Mouse (Mus musculus) embryonic facial prominence, embryonic 11.5 days (tissue): ENCODE results near the gene Fgfr2. TPM values are rescaled to one million over a fixed set of nuclear protein-coding genes. Genes with fewer than 3 reads are reported as not detected.

Experiments used
- ATAC-seq: fragments of 200-750 bp; cut with Nextera tagmentation; replicated peaks from 2 replicates; pipeline ENCODE4 v1.8.0; 2017; ENCODE audit warnings: low read depth; ENCODE audit not compliant: insufficient number of reproducible peaks, low FRiP score, low TSS enrichment
- DNase-seq: peaks from one replicate; pipeline ENCODE4 v3.0.0-alpha.2; 2015; ENCODE audit warnings: low spot score
- H3K27ac ChIP-seq: fragments of 300-500 bp; sonication (generic); replicated peaks from 2 replicates; pipeline ENCODE4 v1.5.1; 2014; ENCODE audit warnings: mild to moderate bottlenecking, low read depth, low read length, control low read depth
- H3K27me3 ChIP-seq: fragments of 300-500 bp; sonication (generic); 2 replicates; pipeline ENCODE4 v1.6.1; 2014; ENCODE audit warnings: mild to moderate bottlenecking, low read length, moderate library complexity, mixed read lengths; ENCODE audit not compliant: control insufficient read depth, insufficient read depth
- H3K36me3 ChIP-seq: fragments of 300-500 bp; sonication (generic); replicated peaks from 2 replicates; pipeline ENCODE4 v1.6.1; 2014; ENCODE audit warnings: low read depth, mild to moderate bottlenecking, low read length, moderate library complexity, mixed read lengths; ENCODE audit not compliant: control insufficient read depth, insufficient read depth
- H3K4me1 ChIP-seq: fragments of 300-500 bp; sonication (generic); 2 replicates; pipeline ENCODE4 v1.6.1; 2014; ENCODE audit warnings: low read length, mixed read lengths; ENCODE audit not compliant: control insufficient read depth, insufficient read depth
- H3K4me2 ChIP-seq: fragments of 300-500 bp; sonication (generic); 2 replicates; pipeline ENCODE4 v1.6.1; 2014; ENCODE audit warnings: low read depth, mild to moderate bottlenecking, control low read depth, low read length, moderate library complexity
- H3K4me3 ChIP-seq: fragments of 300-500 bp; sonication (generic); 2 replicates; pipeline ENCODE4 v1.5.1; 2014; ENCODE audit warnings: low read depth, low read length, control low read depth
- H3K9ac ChIP-seq: fragments of 300-500 bp; sonication (generic); replicated peaks from 2 replicates; pipeline ENCODE4 v1.6.1; 2014; ENCODE audit warnings: mild to moderate bottlenecking, control low read depth, low read length
- H3K9me3 ChIP-seq: fragments of 300-500 bp; sonication (generic); replicated peaks from 2 replicates; pipeline ENCODE4 v1.6.1; 2016; ENCODE audit warnings: mild to moderate bottlenecking, low read length, inconsistent platforms, mixed read lengths; ENCODE audit not compliant: control insufficient read depth
- WGBS: fragments of 180-500 bp; shearing (Covaris S2); extraction: QIAGEN DNeasy Blood & Tissue Kit; methylation state at CpG from one replicate; pipeline ENCODE4 v1.1.7; 2014; 5-methylcytosine and 5-hydroxymethylcytosine counted together
- polyA plus RNA-seq: library from polyadenylated mRNA; unstranded; fragments of >200 nt; fragmentation: Nextera tagmentation; extraction: Ambion mirVana; gene quantifications from 2 replicates; pipeline ENCODE4 v1.2.1, GENCODE M21; 2014

The Fgfr2 gene
- polyA plus RNA-seq, 1 experiment from 2014 or later: 75.6 TPM

GRCm38 (mm10) chr7:130719931-130720598, 2403.1 kb downstream of the Fgfr2 start:
- H3K36me3 ChIP-seq: no peaks in the 10 kb centered on the region
- no peaks in the 10 kb centered on the region for H3K27me3 ChIP-seq
- no peak overlapping the region for H3K27ac ChIP-seq
- no peak overlapping the region for H3K4me3 ChIP-seq
- no peak overlapping the region for H3K9ac ChIP-seq
- 24% methylated on average over 16 of the region's 16 CpGs for WGBS
- DNase-seq (peak; percentile 10), ATAC-seq (0 out of 2 replicates have a peak, but pooled peaks have one; percentile 15)
- no peak overlapping the region for H3K4me2 ChIP-seq
- H3K4me1 ChIP-seq: no peaks in the 10 kb centered on the region; the same call in none of the 2 replicates
- no peaks in the 10 kb centered on the region for H3K9me3 ChIP-seq

DNA sequence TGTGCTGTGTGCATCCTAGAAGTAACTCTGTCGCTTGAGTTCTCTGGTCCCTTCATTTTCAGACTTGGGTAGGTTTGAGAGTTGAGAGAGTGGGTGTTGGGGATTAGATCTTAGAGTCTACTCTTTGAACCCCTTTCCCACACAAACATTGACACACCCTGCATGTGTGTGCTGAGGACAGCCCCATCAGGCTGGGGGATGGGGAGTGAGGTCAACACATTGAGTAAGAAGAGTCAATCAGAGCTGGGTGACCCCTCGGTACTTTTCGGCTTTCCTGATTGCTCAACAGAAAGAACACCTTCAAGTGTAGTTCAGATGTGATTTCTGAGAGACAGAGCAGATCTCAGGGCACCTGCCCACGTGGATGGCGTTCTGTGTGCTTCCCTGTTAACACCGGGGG, 2406.2 kb downstream of the Fgfr2 start:
- H3K9ac ChIP-seq: no peak overlapping the region
- ATAC-seq: no peak
- H3K4me2 ChIP-seq: no peak overlapping the region
- no peaks in the 10 kb centered on the region for H3K27me3 ChIP-seq
- H3K27ac ChIP-seq: no peak overlapping the region
- no peaks in the 10 kb centered on the region; the same call in none of the 2 replicates for H3K4me1 ChIP-seq
- no peaks in the 10 kb centered on the region for H3K9me3 ChIP-seq
- 98% methylated on average over 6 of the region's 6 CpGs for WGBS
- DNase-seq: no peak
- no peaks in the 10 kb centered on the region for H3K36me3 ChIP-seq
- no peak overlapping the region for H3K4me3 ChIP-seq

- no peaks in the 10 kb centered on the region for H3K9me3 ChIP-seq
- no peak for DNase-seq
- ATAC-seq: no peak
- no peak overlapping the region for H3K9ac ChIP-seq
- H3K27me3 ChIP-seq: no peaks in the 10 kb centered on the region
- no peak overlapping the region for H3K4me2 ChIP-seq
- no peak overlapping the region for H3K27ac ChIP-seq
- H3K4me1 ChIP-seq: no peaks in the 10 kb centered on the region; the same call in none of the 2 replicates
- WGBS: 87% methylated on average over 4 of the region's 4 CpGs
- no peak overlapping the region for H3K4me3 ChIP-seq
- no peaks in the 10 kb centered on the region for H3K36me3 ChIP-seq
Observed at GRCm38 (mm10) chr7:130716341-130716740, 2406.8 kb downstream of the Fgfr2 start.

GRCm38 (mm10) chr7:130715467-130715866, 2407.7 kb downstream of the Fgfr2 start:
- Histone ChIP-seq H3K4me1 (no peaks in the 10 kb centered on the region; the same call in 1 of the 2 replicates), H3K36me3 (no peaks in the 10 kb centered on the region), H3K27ac (no peak overlapping the region), H3K9ac (no peak overlapping the region), H3K9me3 (no peaks in the 10 kb centered on the region), H3K4me2 (no peak overlapping the region), H3K4me3 (no peak overlapping the region), H3K27me3 (no peaks in the 10 kb centered on the region)
- 94% methylated on average over 3 of the region's 3 CpGs for WGBS
- no peak for DNase-seq
- ATAC-seq: no peak

- no peak for ATAC-seq
- Histone ChIP-seq H3K4me1 (no peaks in the 10 kb centered on the region), H3K9ac (no peak overlapping the region), H3K9me3 (no peaks in the 10 kb centered on the region), H3K36me3 (no peaks in the 10 kb centered on the region), H3K4me2 (no peak overlapping the region), H3K4me3 (no peak overlapping the region), H3K27ac (no peak overlapping the region), H3K27me3 (no peaks in the 10 kb centered on the region)
- DNase-seq: no peak
- WGBS: 71% methylated on average over 6 of the region's 6 CpGs
Observed at GRCm38 (mm10) chr7:130713319-130713718, 2409.8 kb downstream of the Fgfr2 start.

DNA sequence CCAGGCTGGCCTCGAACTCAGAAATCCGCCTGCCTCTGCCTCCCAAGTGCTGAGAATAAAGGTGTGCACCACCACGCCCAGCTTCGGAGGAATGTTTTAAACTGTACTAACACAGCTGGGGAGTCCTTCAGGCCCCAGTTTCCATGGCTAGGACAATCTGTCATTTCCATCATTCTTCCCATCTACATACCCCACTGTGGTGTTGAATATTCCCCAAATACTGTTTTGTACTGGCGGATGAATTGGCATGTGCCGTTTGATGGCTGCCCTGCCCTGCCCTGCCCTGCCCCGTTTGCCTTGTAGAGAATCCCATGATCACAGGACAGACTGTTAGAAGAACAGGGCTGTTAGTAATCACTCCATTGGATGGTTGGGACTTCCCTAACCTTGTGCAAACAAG, 2411.3 kb downstream of the Fgfr2 start:
- WGBS: 92% methylated on average over 6 of the region's 7 CpGs
- H3K4me3 ChIP-seq: no peak overlapping the region
- no peaks in the 10 kb centered on the region for H3K36me3 ChIP-seq
- H3K27me3 ChIP-seq: no peaks in the 10 kb centered on the region
- no peak overlapping the region for H3K9ac ChIP-seq
- no peak overlapping the region for H3K27ac ChIP-seq
- no peaks in the 10 kb centered on the region for H3K4me1 ChIP-seq
- H3K4me2 ChIP-seq: no peak overlapping the region
- H3K9me3 ChIP-seq: no peaks in the 10 kb centered on the region
- ATAC-seq (no peak), DNase-seq (no peak)

GRCm38 (mm10) chr7:130709372-130710274, 2413.5 kb downstream of the Fgfr2 start:
- Histone ChIP-seq H3K9ac (no peak overlapping the region), H3K36me3 (no peaks in the 10 kb centered on the region), H3K4me2 (no peak overlapping the region), H3K9me3 (no peaks in the 10 kb centered on the region), H3K4me1 (no peaks in the 10 kb centered on the region), H3K27ac (no peak overlapping the region), H3K4me3 (no peak overlapping the region), H3K27me3 (no peaks in the 10 kb centered on the region)
- no peak for DNase-seq
- ATAC-seq: no peak
- 63% methylated on average over 9 of the region's 9 CpGs for WGBS

DNA sequence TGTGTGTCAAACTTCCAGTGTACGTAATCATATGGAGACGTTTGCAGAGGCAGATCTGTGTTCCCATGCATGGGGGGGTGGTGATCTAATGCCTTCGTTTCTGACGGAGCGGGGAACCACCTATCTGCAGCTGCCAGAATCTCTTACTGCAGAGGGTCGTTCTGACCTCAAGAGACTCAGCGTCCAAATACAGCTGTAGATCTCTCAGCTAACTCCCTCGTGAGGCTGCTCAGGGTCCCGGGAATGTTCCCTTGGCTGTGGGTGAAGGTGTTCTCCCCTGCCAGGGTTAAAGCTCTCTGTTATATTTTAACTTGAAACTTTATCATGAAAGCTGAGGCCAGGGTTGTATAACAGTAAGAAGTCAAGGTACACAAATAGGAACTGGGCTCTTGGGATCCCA, 2414.2 kb downstream of the Fgfr2 start:
- H3K4me2 ChIP-seq: no peak overlapping the region
- DNase-seq: no peak
- no peaks in the 10 kb centered on the region for H3K36me3 ChIP-seq
- WGBS: 67% methylated on average over 9 of the region's 9 CpGs
- ATAC-seq: no peak
- no peak overlapping the region for H3K27ac ChIP-seq
- no peak overlapping the region for H3K4me3 ChIP-seq
- H3K9me3 ChIP-seq: no peaks in the 10 kb centered on the region
- H3K27me3 ChIP-seq: no peaks in the 10 kb centered on the region
- H3K4me1 ChIP-seq: no peaks in the 10 kb centered on the region
- no peak overlapping the region for H3K9ac ChIP-seq
